Mouse (Mus musculus): ENCODE data around the gene Eps15l1.

The Eps15l1 gene

DNA sequence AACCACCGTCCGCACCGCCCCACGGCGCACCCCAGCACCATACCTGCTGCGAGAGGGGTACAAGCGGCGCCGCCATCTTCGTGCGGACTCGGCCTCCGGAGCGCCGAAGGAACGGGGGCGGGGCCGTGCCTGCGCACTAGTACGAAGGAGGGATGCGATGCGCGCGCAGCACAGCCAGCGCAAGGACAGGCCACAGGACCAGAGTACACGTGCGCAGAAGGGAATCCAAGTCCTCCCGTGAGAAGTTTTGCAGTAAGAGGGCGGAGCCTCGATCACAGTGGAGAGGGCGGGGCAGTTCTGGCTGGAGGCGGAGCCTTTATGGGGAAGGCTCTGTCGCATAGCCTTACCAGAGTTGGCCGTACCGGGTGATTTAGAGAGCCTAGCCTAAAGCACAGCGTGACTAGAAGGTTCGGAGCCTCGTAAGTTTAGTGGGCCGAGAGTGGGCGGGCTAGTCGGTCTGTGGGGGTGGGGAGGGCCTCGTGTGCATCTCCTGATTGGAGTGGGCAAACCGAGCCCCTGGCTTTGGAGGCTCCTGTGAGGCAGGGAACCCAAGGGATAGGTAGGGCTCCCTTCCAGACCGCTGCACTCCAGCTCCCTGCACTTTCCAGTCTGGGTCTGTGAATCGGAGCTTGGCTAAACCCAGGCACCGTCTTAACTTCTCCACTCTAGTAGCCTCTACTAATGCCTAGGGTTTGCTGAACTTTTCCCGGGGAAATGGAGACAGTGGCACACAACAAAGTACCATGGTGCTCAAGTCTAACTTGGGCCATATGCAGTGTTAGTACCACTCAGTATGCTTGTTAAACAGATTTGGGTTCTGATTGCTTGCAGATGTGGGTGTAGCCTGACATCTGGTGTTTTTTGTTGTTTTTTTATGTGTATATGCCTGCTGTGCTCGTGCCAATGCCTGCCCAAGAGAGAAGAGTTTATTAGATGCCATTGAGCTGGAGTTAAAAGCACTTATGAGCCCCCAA, at the start of gene Eps15l1:
Gene Eps15l1 (minus strand): TSS at position 99 of the 974 bp plus-strand sequence.
- DNase-seq (ENCODE audit: extremely low spot score) = peak; percentile 98

GRCm38 (mm10) chr8:72470684-72471083, 49.4 kb upstream of the Eps15l1 start:
- DNase-seq (ENCODE audit: extremely low spot score) = no peak

DNA sequence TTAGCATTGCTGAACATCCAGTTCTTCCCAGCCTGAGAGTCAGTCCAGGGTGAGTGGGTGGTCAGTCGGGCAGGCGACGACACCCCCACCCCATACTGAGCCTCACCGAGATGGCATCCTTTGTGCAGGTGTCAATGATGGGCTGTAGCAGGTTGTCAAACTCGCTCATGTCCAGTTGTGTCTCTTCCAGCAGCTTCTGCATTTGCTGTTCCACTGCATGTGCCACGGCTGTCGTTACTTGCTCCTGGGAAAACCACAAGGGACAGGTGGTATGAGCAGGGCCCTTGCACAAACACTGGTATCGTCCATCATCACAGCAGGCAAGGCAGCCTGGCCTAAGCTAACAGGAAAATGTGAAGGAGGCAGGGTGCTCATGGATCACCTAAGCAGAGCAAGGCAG, 48.7 kb upstream of the Eps15l1 start:
- DNase-seq (ENCODE audit: extremely low spot score) = no peak

GRCm38 (mm10) chr8:72469243-72469642, 48.0 kb upstream of the Eps15l1 start:
- DNase-seq (ENCODE audit: extremely low spot score) = no peak

DNA sequence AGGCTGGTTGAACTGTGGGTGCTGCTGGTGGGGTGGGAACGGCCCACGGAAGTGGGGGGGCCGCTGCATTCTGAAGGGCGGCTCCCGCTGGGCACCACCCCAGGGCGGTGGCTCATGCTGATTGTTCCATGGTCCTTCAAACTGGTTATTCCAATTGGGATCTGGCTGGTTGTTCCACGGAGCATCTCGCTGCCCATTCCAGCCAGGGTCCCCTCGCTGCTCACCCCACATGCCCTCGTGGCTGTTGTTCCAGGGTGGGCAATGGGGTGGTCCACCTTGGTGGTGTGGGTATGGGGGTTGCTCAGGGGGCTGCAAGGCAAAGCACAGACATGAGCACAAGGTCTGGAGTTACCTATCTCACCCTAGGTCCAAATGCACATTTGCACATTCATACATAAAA, 43.0 kb upstream of the Eps15l1 start:
- no peak for DNase-seq (ENCODE audit: extremely low spot score)

DNA sequence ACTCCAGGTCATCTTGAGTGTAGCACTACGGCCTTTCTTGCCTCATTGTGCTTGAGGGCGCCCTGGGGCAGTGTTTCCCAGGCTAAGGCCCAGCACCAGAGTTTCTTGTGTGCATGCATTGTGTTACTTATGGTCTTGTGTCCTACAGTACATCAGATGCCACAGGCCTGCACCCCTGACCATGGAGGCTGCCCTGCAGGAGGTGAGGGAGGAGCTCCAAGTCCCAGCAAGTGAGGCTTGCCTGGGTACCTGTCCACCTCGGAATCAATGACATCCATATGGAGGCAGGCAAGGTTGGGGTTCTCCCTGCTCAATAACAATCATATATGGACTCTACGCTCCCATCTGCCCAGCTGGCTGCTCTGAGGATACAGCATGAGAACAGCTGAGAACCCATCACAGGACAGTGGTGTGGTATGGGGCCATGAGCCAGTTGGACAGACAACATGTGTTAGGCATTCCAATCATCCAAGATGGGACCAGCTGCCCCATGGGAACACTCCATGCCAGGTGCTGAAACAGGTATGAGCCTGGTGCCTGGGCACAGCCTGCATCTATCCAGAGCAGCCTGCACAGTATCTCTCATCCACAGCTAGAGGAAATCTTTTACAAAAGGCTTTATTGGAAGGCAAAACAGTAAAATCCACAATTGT, 38.7 kb upstream of the Eps15l1 start:
- DNase-seq (ENCODE audit: extremely low spot score) = no peak

- no peak for DNase-seq (ENCODE audit: extremely low spot score)
Measured at GRCm38 (mm10) chr8:72458457-72458856, 37.2 kb upstream of the Eps15l1 start.

- no peak for DNase-seq (ENCODE audit: extremely low spot score)
Measured at GRCm38 (mm10) chr8:72457806-72458205, 36.5 kb upstream of the Eps15l1 start.

DNA sequence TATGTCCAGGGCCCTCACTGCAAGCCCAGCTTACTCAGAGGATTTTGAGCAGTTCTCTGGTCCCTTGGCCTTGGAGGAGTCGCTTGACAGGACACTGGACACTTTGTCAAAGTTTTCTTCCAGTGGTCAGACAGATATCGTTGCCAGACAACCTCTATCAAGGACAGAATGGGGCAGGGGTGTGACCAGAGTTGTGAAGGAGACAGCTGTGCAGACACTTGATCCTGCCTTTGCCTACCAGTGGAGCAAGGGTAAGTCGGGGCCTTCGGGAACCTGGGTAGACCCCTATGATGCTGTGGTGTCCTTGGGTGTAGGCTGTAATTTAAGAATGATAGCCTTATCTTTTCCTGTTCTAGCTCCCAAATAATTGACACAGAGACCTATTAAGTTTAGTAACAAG, 34.1 kb upstream of the Eps15l1 start:
- no peak for DNase-seq (ENCODE audit: extremely low spot score)

GRCm38 (mm10) chr8:72453904-72454303, 32.6 kb upstream of the Eps15l1 start:
- DNase-seq (ENCODE audit: extremely low spot score) = no peak

GRCm38 (mm10) chr8:72451516-72451915, 30.3 kb upstream of the Eps15l1 start:
- no peak for DNase-seq (ENCODE audit: extremely low spot score)

GRCm38 (mm10) chr8:72445071-72445470, 23.8 kb upstream of the Eps15l1 start:
- no peak for DNase-seq (ENCODE audit: extremely low spot score)

- DNase-seq (ENCODE audit: extremely low spot score) = no peak
Measured at GRCm38 (mm10) chr8:72443994-72444350, 22.7 kb upstream of the Eps15l1 start.

DNA sequence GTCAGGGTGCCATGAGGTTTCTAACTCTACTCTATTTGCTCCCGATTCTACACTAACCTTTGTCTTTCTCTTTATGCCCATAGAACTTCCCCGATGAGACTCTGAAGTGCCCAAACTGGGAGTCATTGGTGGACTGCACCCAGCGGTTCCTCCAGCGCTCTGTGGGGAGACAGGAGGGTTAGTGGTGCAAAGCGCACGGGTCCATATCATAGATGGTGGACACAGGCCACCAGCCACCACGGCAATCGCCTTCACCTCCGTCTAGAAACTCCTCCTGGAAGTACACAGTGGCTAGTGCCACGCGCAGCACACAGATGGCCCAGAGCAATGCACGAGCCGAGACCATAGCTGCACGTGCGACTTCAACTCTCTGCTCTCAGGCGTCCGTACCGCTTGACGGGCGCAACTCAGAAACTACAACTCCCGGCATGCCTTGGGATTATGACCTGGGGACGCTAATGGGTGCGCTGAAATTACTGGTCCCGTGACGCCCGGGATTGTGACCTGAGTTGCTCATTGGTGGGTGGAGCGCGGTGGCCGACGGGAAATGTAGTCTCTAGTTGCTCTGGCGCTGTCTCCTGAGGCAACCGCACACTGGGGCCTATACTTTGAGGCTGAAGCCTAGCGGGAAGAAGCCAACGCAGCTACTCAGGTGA, 22.2 kb upstream of the Eps15l1 start, which contains the start of the genes Calr3 and 1700030K09Rik:
Gene Calr3 (minus strand): TSS at position 533 of the 656 bp plus-strand sequence.
Gene 1700030K09Rik (plus strand): TSS at position 543 of the 656 bp plus-strand sequence.
- DNase-seq (ENCODE audit: extremely low spot score) = peak; percentile 96

DNA sequence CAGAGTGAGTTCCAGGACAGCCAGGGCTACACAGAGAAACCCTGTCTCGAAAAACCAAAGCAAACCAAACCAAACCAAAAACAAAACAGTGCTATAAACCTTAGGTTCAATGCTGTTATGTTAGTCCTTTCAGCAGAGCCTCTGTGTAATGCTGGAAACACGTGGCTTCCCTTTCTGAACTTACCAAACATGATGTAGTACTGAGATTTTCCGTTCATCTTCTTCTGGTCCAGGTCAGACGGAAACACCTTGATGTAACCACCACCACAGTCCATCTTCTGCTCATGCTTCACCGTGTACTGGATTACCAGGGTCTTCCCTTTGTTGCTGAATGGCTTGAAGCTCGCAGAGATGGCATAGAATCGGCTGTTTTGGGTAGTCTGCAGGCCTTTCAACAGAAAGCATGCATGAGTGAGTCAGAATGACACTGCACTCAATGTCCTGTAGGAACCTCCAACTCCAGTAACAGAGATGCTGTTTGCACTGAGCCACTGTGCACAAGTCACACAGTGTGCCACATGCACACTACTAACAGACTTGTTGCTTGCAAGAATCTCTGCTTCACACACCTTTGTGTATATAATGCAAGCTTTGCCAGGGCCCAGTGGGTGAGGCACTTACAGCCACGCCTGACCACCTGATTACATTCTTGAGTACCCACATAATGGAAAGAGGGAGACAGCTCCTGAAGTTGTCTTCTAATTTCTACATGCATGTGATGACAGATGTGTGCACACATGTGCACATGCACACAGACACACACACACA, 17.2 kb upstream of the Eps15l1 start:
- no peak for DNase-seq (ENCODE audit: extremely low spot score)

GRCm38 (mm10) chr8:72434952-72435351, 13.7 kb upstream of the Eps15l1 start:
- no peak for DNase-seq (ENCODE audit: extremely low spot score)

- no peak for DNase-seq (ENCODE audit: extremely low spot score)
Measured at GRCm38 (mm10) chr8:72429676-72430075, 8.4 kb upstream of the Eps15l1 start.

GRCm38 (mm10) chr8:72422926-72423325, 1.7 kb upstream of the Eps15l1 start:
- no peak for DNase-seq (ENCODE audit: extremely low spot score)

DNA sequence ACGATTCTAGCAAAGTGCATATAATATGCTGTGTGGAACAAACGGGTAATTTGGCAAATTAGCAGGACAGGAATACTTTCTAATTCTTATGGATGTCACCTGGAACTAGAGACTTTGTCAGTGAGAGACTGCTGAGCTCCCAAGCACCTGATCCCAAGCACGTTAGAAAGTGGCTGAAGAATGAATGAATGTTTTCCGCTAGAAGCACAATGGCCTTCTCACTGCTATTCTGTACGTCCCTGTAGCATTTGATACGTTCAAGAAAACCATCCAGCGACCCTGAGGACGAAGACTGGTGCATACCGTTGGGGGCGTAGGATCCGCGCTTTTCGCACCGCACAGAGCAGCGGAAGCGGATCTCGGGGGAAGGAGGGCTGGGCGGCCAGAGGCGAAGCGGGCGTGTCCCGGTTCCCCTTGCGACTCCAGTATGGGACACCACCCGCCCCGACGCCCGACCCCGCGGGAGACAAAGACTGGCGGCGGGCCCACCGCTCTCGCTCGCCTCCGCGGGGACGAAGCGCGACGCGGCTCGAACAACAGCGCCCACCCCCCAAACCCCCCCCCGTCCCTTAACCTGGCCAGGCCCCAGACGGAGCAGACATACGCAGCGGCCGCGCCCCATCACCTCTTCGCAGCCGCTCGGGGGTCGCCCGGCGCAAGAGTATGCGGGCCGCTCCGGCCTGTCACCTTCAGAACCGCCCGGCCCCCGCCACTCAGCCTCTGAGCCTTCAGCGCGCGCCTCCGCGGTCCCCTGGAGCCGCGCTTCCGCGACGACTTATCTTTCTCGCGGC, 494 bp downstream of the Eps15l1 start:
- DNase-seq (ENCODE audit: extremely low spot score) = peak; percentile 65

- DNase-seq (ENCODE audit: extremely low spot score) = no peak
Measured at GRCm38 (mm10) chr8:72418073-72418472, 3.2 kb downstream of the Eps15l1 start.

GRCm38 (mm10) chr8:72415252-72415651, 6.0 kb downstream of the Eps15l1 start:
- DNase-seq (ENCODE audit: extremely low spot score) = no peak

Measured in embryo, embryonic 9.5 days (tissue).